8 mouse cellular contexts compared by ENCODE assay signal in the genomic region with DNA sequence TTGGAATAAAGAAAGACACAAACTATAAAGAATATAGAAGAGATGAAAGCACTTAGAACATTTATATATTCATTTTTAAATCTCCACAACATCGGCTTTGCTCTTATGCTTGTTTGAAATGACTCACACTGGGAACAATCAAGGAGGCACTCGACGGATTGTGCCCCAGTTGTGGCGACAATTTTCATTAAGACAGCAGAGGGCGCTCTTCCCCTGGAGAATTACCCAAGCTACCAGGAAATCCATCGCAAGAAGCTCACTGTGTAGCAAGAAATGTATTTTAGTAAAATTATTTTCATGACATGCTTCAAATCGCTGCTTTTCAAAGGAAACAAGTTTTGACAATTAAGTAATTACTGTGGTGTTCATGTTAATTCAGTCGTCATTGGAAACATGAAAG. TPM values are rescaled to one million over a fixed set of nuclear protein-coding genes. Genes with fewer than 3 reads are reported as not detected.
A peak's percentile ranks its signal among the peaks of the same experiment; 100 is the strongest.
DNase-seq lines count a peak whose midpoint lies in the region; ATAC-seq and TF ChIP-seq lines count a peak whose summit lies in the region.

No protein-coding gene starts in this region.

- H3K9ac ChIP-seq in forebrain, embryonic 14.5 days (ENCODE audit: low read length) = no peak overlapping the region
- H3K9ac ChIP-seq in lung, postnatal 0 days (replicated peaks; ENCODE audit: low read depth) = no peak overlapping the region

- no peaks in the 10 kb centered on the region for H3K36me3 ChIP-seq in E14TG2a.4 (ENCODE audit: insufficient read depth, low read length)
- no peaks in the 10 kb centered on the region for H3K36me3 ChIP-seq in forebrain, embryonic 14.5 days (ENCODE audit: control insufficient read depth, insufficient read depth, low read length)
- H3K36me3 ChIP-seq in lung, postnatal 0 days (ENCODE audit: insufficient read depth, low read length) = no peaks in the 10 kb centered on the region

- intact Hi-C loops in gastrocnemius, adult 2 months (cut with DNase I) = loop anchor here (1.0 kb wide), 1 partner anchor 305 kb away; no protein-coding TSS in a partner anchor
- intact Hi-C loops in gastrocnemius, postnatal 36 days (cut with DNase I) = loop anchor here (2.0 kb wide), 1 partner anchor 306 kb away; no protein-coding TSS in a partner anchor

- 0 out of 2 replicates have a peak, but pooled peaks have one; percentile 8 for TF ChIP-seq EP300 in lung, postnatal 0 days (IDR thresholded peaks at IDR 0.05)

- 4% methylated on average over 8 of the region's 8 CpGs for WGBS in forebrain, embryonic 14.5 days
- 3% methylated on average over 8 of the region's 8 CpGs for WGBS in lung, postnatal 0 days

- no peaks in the 10 kb centered on the region for H3K9me3 ChIP-seq in E14TG2a.4 (ENCODE audit: low read length)
- H3K9me3 ChIP-seq in forebrain, embryonic 14.5 days (replicated peaks; ENCODE audit: control insufficient read depth, low read length) = no peaks in the 10 kb centered on the region
- H3K9me3 ChIP-seq in lung, postnatal 0 days (ENCODE audit: low read length) = no peaks in the 10 kb centered on the region

- H3K27ac ChIP-seq in gastrocnemius, adult 2 months = no peak overlapping the region
- no peak overlapping the region for H3K27ac ChIP-seq in forebrain, embryonic 14.5 days (ENCODE audit: low read depth, low read length)
- no peak overlapping the region for H3K27ac ChIP-seq in lung, postnatal 0 days (ENCODE audit: low read length)

- peaks cover 6% of the 10 kb centered on the region; the same call in 1 of the 2 replicates for H3K4me1 ChIP-seq in E14TG2a.4 (replicated peaks; ENCODE audit: low read depth, low read length)
- no peaks in the 10 kb centered on the region for H3K4me1 ChIP-seq in forebrain, embryonic 14.5 days (ENCODE audit: control insufficient read depth, insufficient read depth, low read length)
- no peaks in the 10 kb centered on the region for H3K4me1 ChIP-seq in lung, postnatal 0 days (ENCODE audit: insufficient read depth, low read depth, low read length)

- H3K4me3 ChIP-seq in gastrocnemius, adult 2 months = no peak overlapping the region
- H3K4me3 ChIP-seq in E14TG2a.4 (replicated peaks; ENCODE audit: low read length) = no peak overlapping the region
- H3K4me3 ChIP-seq in forebrain, embryonic 14.5 days (ENCODE audit: low read depth, low read length) = no peak overlapping the region
- H3K4me3 ChIP-seq in lung, postnatal 0 days (ENCODE audit: low read depth, low read length) = no peak overlapping the region

- 0 out of 2 replicates have a peak, but pooled peaks have one; percentile 37 for ATAC-seq in forebrain, embryonic 14.5 days
- peak; percentile 41; the same call in 1 of the 2 replicates for ATAC-seq in lung, postnatal 0 days

- peak; percentile 78 for TF ChIP-seq CTCF in gastrocnemius, adult 2 months (IDR thresholded peaks at IDR 0.05)
- peak; percentile 70 for TF ChIP-seq CTCF in E14TG2a.4 (conservative IDR thresholded peaks at IDR 0.05; ENCODE audit: low read length)
- peak; percentile 86 for TF ChIP-seq CTCF in lung, postnatal 0 days (IDR thresholded peaks at IDR 0.05)

- DNase-seq in gastrocnemius, adult 2 months = peak; percentile 30
- no peak for DNase-seq in gastrocnemius, postnatal 36 days
- peak; percentile 1 for DNase-seq in c-Kit-negative CD71-positive TER-119-positive erythroid progenitor cells, embryonic 14.5 days (ENCODE audit: low read depth, low spot score)
- DNase-seq in forebrain, embryonic 14.5 days (ENCODE audit: low spot score) = peak; percentile 83
- DNase-seq in layer of hippocampus, adult 11-12 months (ENCODE audit: low spot score) = peak; percentile 71
- DNase-seq in lung, postnatal 0 days (ENCODE audit: low spot score) = peak; percentile 85
- DNase-seq in right cerebral cortex, postnatal 4 days = peak; percentile 76

- no peak overlapping the region for H3K4me2 ChIP-seq in forebrain, embryonic 14.5 days (ENCODE audit: low read length)
- H3K4me2 ChIP-seq in lung, postnatal 0 days (replicated peaks; ENCODE audit: low read depth, low read length) = no peak overlapping the region

- peaks cover 18% of the 10 kb centered on the region for H3K27me3 ChIP-seq in E14TG2a.4 (ENCODE audit: insufficient read depth, low read length)
- H3K27me3 ChIP-seq in forebrain, embryonic 14.5 days (replicated peaks; ENCODE audit: control insufficient read depth, insufficient read depth, low read length) = 0 out of 2 replicates have a peak, but pooled peaks cover 4% of the 10 kb centered on the region
- H3K27me3 ChIP-seq in lung, postnatal 0 days (replicated peaks; ENCODE audit: insufficient read depth, low read length) = no peaks in the 10 kb centered on the region

RNA-seq across cellular contexts. Expression of a gene that starts 16.1 kb away (rescaled TPM):
- total RNA-seq in gastrocnemius, adult 2 months (2021) = not detected
- total RNA-seq in gastrocnemius, postnatal 36 days (2021) = not detected
- polyA plus RNA-seq in forebrain, embryonic 14.5 days (2014; fragmentation: Nextera tagmentation; extraction: Ambion mirVana) = not detected in 2 replicates
- polyA plus RNA-seq in lung, postnatal 0 days (2015; fragmentation: Nextera tagmentation; extraction: Ambion mirVana) = not detected in 2 replicates

Comparison
In these comparisons a context has a peak if more than half of its experiments do, and no peak if none do; other contexts are left out.
1. DNase-seq: peak in gastrocnemius, adult 2 months (single experiment), c-Kit-negative CD71-positive TER-119-positive erythroid progenitor cells, embryonic 14.5 days (single experiment), forebrain, embryonic 14.5 days (single experiment), layer of hippocampus, adult 11-12 months (single experiment), lung, postnatal 0 days (single experiment) and right cerebral cortex, postnatal 4 days (single experiment); none in gastrocnemius, postnatal 36 days (0 of 2).
2. Peak in every context shown above with its lines, with median percentiles within 50 percentile points of each other: CTCF ChIP-seq.